Mouse (Mus musculus) cerebellum, adult 2 months (tissue): ENCODE measurements around the gene Rhox9.

Source experiments
- CTCF ChIP-seq: fragments of 200-500 bp; IDR thresholded peaks from 2 replicates; pipeline ENCODE4 v1.5.1; 2011; ENCODE audit warnings: low read depth, mild to moderate bottlenecking, control low read depth, low read length, moderate library complexity, borderline replicate concordance; ENCODE audit not compliant: insufficient read depth
- POLR2A ChIP-seq: fragments of 200-500 bp; IDR thresholded peaks from 2 replicates; pipeline ENCODE4 v1.6.1; 2011; ENCODE audit warnings: low read length, control low read depth, borderline replicate concordance; ENCODE audit not compliant: insufficient read depth

- no peak for TF ChIP-seq CTCF
- no peak for TF ChIP-seq POLR2A
Observed at GRCm38 (mm10) chrX:37916311-37916710, 14.7 kb upstream of the Rhox9 start.
